Mouse (Mus musculus): ENCODE measurements around the gene Brd3os. TPM values are rescaled to one million over a fixed set of nuclear protein-coding genes. Genes with fewer than 3 reads are reported as not detected.

The Brd3os gene
- polyA plus RNA-seq, 1 experiment from 2014 or later: 1.5 TPM

GRCm38 (mm10) chr2:27418577-27419070 is 23.5 kb upstream of the Brd3os start:
- Histone ChIP-seq H3K4me2 (replicated peaks; ENCODE audit: low read depth) (0 out of 2 replicates have a peak overlapping the region, but pooled peaks have one; percentile 4), H3K27me3 (replicated peaks; ENCODE audit: control insufficient read depth, insufficient read depth, low read length) (no peaks in the 10 kb centered on the region), H3K27ac (ENCODE audit: low read depth, low read length) (peak overlapping the region; percentile 61; the same call in 1 of the 2 replicates), H3K4me1 (replicated peaks; ENCODE audit: control insufficient read depth, insufficient read depth, low read length) (peaks cover 29% of the 10 kb centered on the region; the same call in 1 of the 2 replicates), H3K9me3 (ENCODE audit: control insufficient read depth) (no peaks in the 10 kb centered on the region), H3K9ac (ENCODE audit: low read depth, low read length) (no peak overlapping the region), H3K36me3 (ENCODE audit: control insufficient read depth, insufficient read depth) (no peaks in the 10 kb centered on the region), H3K4me3 (ENCODE audit: low read depth, low read length) (no peak overlapping the region)
- 9% methylated on average over 6 of the region's 6 CpGs for WGBS
- TF ChIP-seq CTCF (IDR thresholded peaks at IDR 0.05; ENCODE audit: low read depth): no peak
- ATAC-seq: peak; percentile 55

DNA sequence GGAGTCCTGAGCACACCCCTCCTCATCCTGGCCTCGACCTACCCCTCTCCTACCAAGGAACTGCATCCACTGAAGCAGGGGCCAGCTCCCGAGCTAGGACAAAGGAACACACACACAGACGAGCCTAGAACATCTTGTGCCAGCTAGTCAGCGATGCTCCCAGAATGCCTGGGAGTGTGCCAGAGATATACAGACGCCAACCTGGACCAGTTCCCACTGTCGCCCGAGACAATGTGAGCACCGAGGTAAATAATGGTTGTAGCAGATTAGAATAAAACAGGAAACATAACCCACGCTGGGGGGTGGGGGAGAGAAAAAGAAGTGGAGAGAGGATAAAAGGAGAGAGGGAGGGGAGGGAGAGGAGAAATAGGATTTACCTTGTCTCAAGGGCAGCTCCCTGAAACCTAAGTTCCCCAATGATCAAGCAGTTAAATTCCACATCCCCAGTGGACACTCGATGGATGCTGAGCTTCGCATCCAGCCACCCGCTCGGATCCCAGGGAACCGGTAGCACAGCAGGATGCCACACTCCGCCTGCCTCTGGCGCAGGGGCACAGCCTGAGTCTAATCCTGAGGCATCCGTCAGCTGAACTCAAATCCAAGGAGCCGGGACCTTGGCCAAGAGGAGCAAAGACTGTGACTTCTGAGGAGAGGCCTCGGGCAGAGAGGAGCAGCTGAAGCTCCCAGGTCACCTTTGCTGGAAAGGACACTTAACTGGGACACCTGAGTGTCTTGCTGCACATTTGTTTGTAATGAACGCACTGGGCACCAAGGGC is 20.6 kb upstream of the Brd3os start:
- ATAC-seq: no peak
- H3K27me3 ChIP-seq (replicated peaks; ENCODE audit: control insufficient read depth, insufficient read depth, low read length): no peaks in the 10 kb centered on the region
- TF ChIP-seq CTCF (IDR thresholded peaks at IDR 0.05; ENCODE audit: low read depth): no peak
- 84% methylated on average over 20 of the region's 20 CpGs for WGBS
- H3K9me3 ChIP-seq (ENCODE audit: control insufficient read depth): no peaks in the 10 kb centered on the region
- H3K4me1 ChIP-seq (replicated peaks; ENCODE audit: control insufficient read depth, insufficient read depth, low read length): 0 out of 2 replicates have a peak, but pooled peaks cover 14% of the 10 kb centered on the region
- H3K4me2 ChIP-seq (replicated peaks; ENCODE audit: low read depth): no peak overlapping the region
- no peak overlapping the region for H3K4me3 ChIP-seq (ENCODE audit: low read depth, low read length)
- no peaks in the 10 kb centered on the region for H3K36me3 ChIP-seq (ENCODE audit: control insufficient read depth, insufficient read depth)
- no peak overlapping the region for H3K27ac ChIP-seq (ENCODE audit: low read depth, low read length)
- no peak overlapping the region for H3K9ac ChIP-seq (ENCODE audit: low read depth, low read length)

DNA sequence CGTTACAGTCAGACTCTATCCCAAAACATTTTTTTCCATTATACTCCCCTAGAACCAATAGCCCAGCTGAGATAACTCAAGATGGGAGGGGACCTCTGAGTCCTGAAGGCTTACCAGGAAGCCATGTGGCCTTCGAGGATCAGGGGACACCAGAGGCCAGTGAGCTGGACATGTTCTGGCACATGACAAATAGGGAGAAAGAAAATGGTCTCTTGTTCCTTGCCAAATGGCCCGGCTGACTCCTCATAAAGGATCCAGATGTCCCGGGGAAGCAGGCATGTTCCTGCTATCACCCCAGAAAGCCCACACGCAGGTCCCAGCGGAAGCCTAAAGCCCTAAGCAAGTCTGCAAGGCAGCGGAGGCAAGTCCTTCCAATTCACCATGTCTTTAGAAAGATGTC is 18.5 kb upstream of the Brd3os start:
- H3K36me3 ChIP-seq (ENCODE audit: control insufficient read depth, insufficient read depth): no peaks in the 10 kb centered on the region
- no peak overlapping the region for H3K27ac ChIP-seq (ENCODE audit: low read depth, low read length)
- no peak overlapping the region for H3K4me3 ChIP-seq (ENCODE audit: low read depth, low read length)
- H3K4me1 ChIP-seq (replicated peaks; ENCODE audit: control insufficient read depth, insufficient read depth, low read length): 0 out of 2 replicates have a peak, but pooled peaks cover 4% of the 10 kb centered on the region
- no peaks in the 10 kb centered on the region for H3K9me3 ChIP-seq (ENCODE audit: control insufficient read depth)
- H3K9ac ChIP-seq (ENCODE audit: low read depth, low read length): no peak overlapping the region
- 66% methylated on average over 7 of the region's 7 CpGs for WGBS
- H3K27me3 ChIP-seq (replicated peaks; ENCODE audit: control insufficient read depth, insufficient read depth, low read length): no peaks in the 10 kb centered on the region
- TF ChIP-seq CTCF (IDR thresholded peaks at IDR 0.05; ENCODE audit: low read depth): no peak
- ATAC-seq: no peak
- no peak overlapping the region for H3K4me2 ChIP-seq (replicated peaks; ENCODE audit: low read depth)

- WGBS: 7% methylated on average over 20 of the region's 20 CpGs
- ATAC-seq: no peak
Measured at GRCm38 (mm10) chr2:27425161-27425611, 16.9 kb upstream of the Brd3os start.

GRCm38 (mm10) chr2:27425751-27426405 is 16.2 kb upstream of the Brd3os start:
- peak; percentile 3; the same call in 1 of the 2 replicates for ATAC-seq

More at GRCm38 (mm10) chr2:27425161-27425611, 16.9 kb upstream of the Brd3os start:
- TF ChIP-seq CTCF (IDR thresholded peaks at IDR 0.05; ENCODE audit: low read depth): no peak
- Histone ChIP-seq H3K27ac (ENCODE audit: low read depth, low read length) (no peak overlapping the region), H3K36me3 (ENCODE audit: control insufficient read depth, insufficient read depth) (no peaks in the 10 kb centered on the region), H3K27me3 (replicated peaks; ENCODE audit: control insufficient read depth, insufficient read depth, low read length) (no peaks in the 10 kb centered on the region), H3K4me2 (replicated peaks; ENCODE audit: low read depth) (peak overlapping the region; percentile 99), H3K9me3 (ENCODE audit: control insufficient read depth) (no peaks in the 10 kb centered on the region), H3K9ac (ENCODE audit: low read depth, low read length) (peak overlapping the region; percentile 77), H3K4me1 (replicated peaks; ENCODE audit: control insufficient read depth, insufficient read depth, low read length) (no peaks in the 10 kb centered on the region), H3K4me3 (ENCODE audit: low read depth, low read length) (peak overlapping the region; percentile 83)

GRCm38 (mm10) chr2:27426406-27426854 is 15.7 kb upstream of the Brd3os start:
- H3K9me3 ChIP-seq (ENCODE audit: control insufficient read depth): no peaks in the 10 kb centered on the region
- H3K9ac ChIP-seq (ENCODE audit: low read depth, low read length): peak overlapping the region; percentile 77
- H3K4me3 ChIP-seq (ENCODE audit: low read depth, low read length): peak overlapping the region; percentile 83
- TF ChIP-seq CTCF (IDR thresholded peaks at IDR 0.05; ENCODE audit: low read depth): no peak
- ATAC-seq: peak; percentile 64
- peak overlapping the region; percentile 90 for H3K27ac ChIP-seq (ENCODE audit: low read depth, low read length)
- WGBS: under 1% methylated on average over 57 of the region's 64 CpGs
- H3K27me3 ChIP-seq (replicated peaks; ENCODE audit: control insufficient read depth, insufficient read depth, low read length): no peaks in the 10 kb centered on the region
- no peaks in the 10 kb centered on the region for H3K4me1 ChIP-seq (replicated peaks; ENCODE audit: control insufficient read depth, insufficient read depth, low read length)
- peak overlapping the region; percentile 99 for H3K4me2 ChIP-seq (replicated peaks; ENCODE audit: low read depth)
- H3K36me3 ChIP-seq (ENCODE audit: control insufficient read depth, insufficient read depth): no peaks in the 10 kb centered on the region

More at GRCm38 (mm10) chr2:27425751-27426405, 16.2 kb upstream of the Brd3os start:
- no peaks in the 10 kb centered on the region for H3K9me3 ChIP-seq (ENCODE audit: control insufficient read depth)
- WGBS: under 1% methylated on average over 56 of the region's 60 CpGs
- no peak for TF ChIP-seq CTCF (IDR thresholded peaks at IDR 0.05; ENCODE audit: low read depth)
- peak overlapping the region; percentile 90 for H3K27ac ChIP-seq (ENCODE audit: low read depth, low read length)
- H3K27me3 ChIP-seq (replicated peaks; ENCODE audit: control insufficient read depth, insufficient read depth, low read length): no peaks in the 10 kb centered on the region
- peak overlapping the region; percentile 99 for H3K4me2 ChIP-seq (replicated peaks; ENCODE audit: low read depth)
- peak overlapping the region; percentile 83 for H3K4me3 ChIP-seq (ENCODE audit: low read depth, low read length)
- no peaks in the 10 kb centered on the region for H3K36me3 ChIP-seq (ENCODE audit: control insufficient read depth, insufficient read depth)
- no peaks in the 10 kb centered on the region for H3K4me1 ChIP-seq (replicated peaks; ENCODE audit: control insufficient read depth, insufficient read depth, low read length)
- peak overlapping the region; percentile 77 for H3K9ac ChIP-seq (ENCODE audit: low read depth, low read length)

All from intestine, postnatal 0 days (tissue).